Mouse (Mus musculus): ENCODE measurements around the gene Nfil3. TPM values are rescaled to one million over a fixed set of nuclear protein-coding genes. Genes with fewer than 3 reads are reported as not detected.

The Nfil3 gene
- total RNA-seq (2012; rRNA removed) (24.4 and 30.0 TPM in 2 replicates), total RNA-seq (2014; rRNA removed) (23.5 and 27.8 TPM in 2 replicates), polyA plus RNA-seq (2012; ENCODE audit: insufficient read length, low read depth) (34.5 and 34.6 TPM in 2 replicates)

GRCm38 (mm10) chr13:52980951-52981421 is at the start of gene Nfil3:
Gene Nfil3, minus strand, starts transcription at chr13:52981073.
- peak; percentile 51 for DNase-seq (ENCODE audit: extremely low read depth)
- dilution Hi-C loops (cut with MboI; ENCODE audit: extremely low pct_ligation_motif_present, extremely low pct_unique_long_range_greater_than_20kb, low sequenced_read_pairs) (no loop called here), in situ Hi-C loops (cut with MboI; ENCODE audit: low pct_ligation_motif_present, low pct_unique_long_range_greater_than_20kb, low sequenced_read_pairs) (loop anchor here (10.0 to 25.0 kb wide), 2 partner anchors 726 to 1144 kb away; partner anchors contain the start of gene Gadd45g)
- Histone ChIP-seq H3K27me3 (replicated peaks) (no peaks in the 10 kb centered on the region), H3K9ac (ENCODE audit: insufficient read depth, low read depth) (peak within 1 kb of the TSS; percentile 79), H3K79me2 (replicated peaks; ENCODE audit: control insufficient read depth, extremely low read depth, insufficient read depth, poor library complexity, severe bottlenecking) (peaks cover 42% of the 10 kb centered on the region), H3K36me3 (replicated peaks in 1 of 2; ENCODE audit: control insufficient read depth in 1 of 2, insufficient read depth in 1 of 2, low read length in 1 of 2) (peaks cover 0 to 10% of the 10 kb centered on the region in 2 experiments), H3K4me1 (ENCODE audit: control insufficient read depth in 1 of 2, insufficient read depth in 2 of 2) (peaks cover 0 to 19% of the 10 kb centered on the region in 2 experiments; a peak in 2 of 4 replicates), H3K4me2 (ENCODE audit: insufficient read depth, low read depth, poor library complexity, severe bottlenecking) (peak within 1 kb of the TSS; percentile 63), H3K4me3 (replicated peaks in 1 of 3; ENCODE audit: low read depth in 2 of 3, low read length in 2 of 3, poor library complexity in 1 of 3) (peak within 1 kb of the TSS; percentile 66 to 86 (median 79)), H3K9me3 (replicated peaks; ENCODE audit: low read length) (no peaks in the 10 kb centered on the region), H3K27ac (ENCODE audit: insufficient read depth, low read depth) (peak within 1 kb of the TSS; percentile 90)
- TF ChIP-seq RCOR1 (conservative IDR thresholded peaks at IDR 0.05; ENCODE audit: low read depth, low read length) (no peak), JUN (IDR thresholded peaks at IDR 0.05; ENCODE audit: insufficient read depth, low read depth, low read length) (no peak), GABPA (IDR thresholded peaks at IDR 0.05; ENCODE audit: insufficient replicate concordance, low read depth, low read length) (no peak), POLR2A (IDR thresholded peaks at IDR 0.05; ENCODE audit: low read depth, low read length) (peak; percentile 87), POLR2AphosphoS2 (IDR thresholded peaks at IDR 0.05; ENCODE audit: low read depth, low read length) (0 out of 2 replicates have a peak, but pooled peaks have one; percentile 47), SMC3 (IDR thresholded peaks at IDR 0.05; ENCODE audit: low read depth, low read length) (no peak), MXI1 (IDR thresholded peaks at IDR 0.05; ENCODE audit: low read depth, low read length) (peak; percentile 20; the same call in 1 of the 2 replicates), ZMIZ1 (IDR thresholded peaks at IDR 0.05; ENCODE audit: low read depth, low read length) (no peak; the same call in 1 of the 2 replicates), ZKSCAN1 (IDR thresholded peaks at IDR 0.05; ENCODE audit: borderline replicate concordance, low read depth, low read length) (no peak), KAT2A (IDR thresholded peaks at IDR 0.05; ENCODE audit: insufficient replicate concordance, low read length) (no peak), TCF12 (IDR thresholded peaks at IDR 0.05; ENCODE audit: low read depth, low read length) (peak; percentile 84), SIN3A (IDR thresholded peaks at IDR 0.05; ENCODE audit: low read length) (peak; percentile 26; the same call in 1 of the 2 replicates), HCFC1 (IDR thresholded peaks at IDR 0.05; ENCODE audit: low read depth, low read length) (no peak), USF1 (IDR thresholded peaks at IDR 0.05; ENCODE audit: low read depth, low read length) (no peak), CHD1 (IDR thresholded peaks at IDR 0.05; ENCODE audit: low read depth, low read length) (no peak), MAFK (IDR thresholded peaks at IDR 0.05; ENCODE audit: insufficient replicate concordance, low read length) (no peak), NELFE (IDR thresholded peaks at IDR 0.05; ENCODE audit: low read depth, low read length) (peak; percentile 85), MAX (IDR thresholded peaks at IDR 0.05; ENCODE audit: low read length) (no peak)

GRCm38 (mm10) chr13:53024285-53024684 is 43.4 kb upstream of the Nfil3 start:
- dilution Hi-C loops (cut with MboI; ENCODE audit: extremely low pct_ligation_motif_present, extremely low pct_unique_long_range_greater_than_20kb, low sequenced_read_pairs): no loop called here
- in situ Hi-C loops (cut with MboI; ENCODE audit: low pct_ligation_motif_present, low pct_unique_long_range_greater_than_20kb, low sequenced_read_pairs): no loop called here
- Histone ChIP-seq H3K4me1 (ENCODE audit: control insufficient read depth in 1 of 2, insufficient read depth in 2 of 2) (peaks cover 7 to 24% of the 10 kb centered on the region in 2 experiments; a peak in 3 of 4 replicates), H3K79me2 (replicated peaks; ENCODE audit: control insufficient read depth, extremely low read depth, insufficient read depth, poor library complexity, severe bottlenecking) (no peaks in the 10 kb centered on the region), H3K4me2 (ENCODE audit: insufficient read depth, low read depth, poor library complexity, severe bottlenecking) (peak overlapping the region; percentile 37), H3K36me3 (replicated peaks in 1 of 2; ENCODE audit: control insufficient read depth in 1 of 2, insufficient read depth in 1 of 2, low read length in 1 of 2) (no peaks in the 10 kb centered on the region), H3K27me3 (replicated peaks) (no peaks in the 10 kb centered on the region), H3K9me3 (replicated peaks; ENCODE audit: low read length) (peaks cover 17% of the 10 kb centered on the region), H3K9ac (ENCODE audit: insufficient read depth, low read depth) (no peak overlapping the region), H3K27ac (ENCODE audit: insufficient read depth, low read depth) (no peak overlapping the region), H3K4me3 (replicated peaks in 1 of 3; ENCODE audit: low read depth in 2 of 3, low read length in 2 of 3, poor library complexity in 1 of 3) (no peak overlapping the region)
- DNase-seq (ENCODE audit: extremely low read depth): peak; percentile 92
- TF ChIP-seq ETS1 (conservative IDR thresholded peaks at IDR 0.05; ENCODE audit: low read depth, low read length) (peak; percentile 97), JUND (conservative IDR thresholded peaks at IDR 0.05; ENCODE audit: low read depth, low read length) (0 out of 2 replicates have a peak, but pooled peaks have one; percentile 17), CTCF (conservative IDR thresholded peaks at IDR 0.05 in 1 of 2, IDR thresholded peaks at IDR 0.05 in 1 of 2; ENCODE audit: low read depth in 2 of 2, low read length in 2 of 2) (no peak), PAX5 (IDR thresholded peaks at IDR 0.05; ENCODE audit: low read length) (no peak), TBP (conservative IDR thresholded peaks at IDR 0.05; ENCODE audit: low read depth, low read length) (no peak), ELF1 (IDR thresholded peaks at IDR 0.05; ENCODE audit: low read depth, low read length) (no peak), USF2 (conservative IDR thresholded peaks at IDR 0.05; ENCODE audit: low read depth, low read length) (no peak), JUN (IDR thresholded peaks at IDR 0.05; ENCODE audit: insufficient read depth, low read depth, low read length) (no peak), MAZ (IDR thresholded peaks at IDR 0.05; ENCODE audit: low read depth, low read length) (0 out of 2 replicates have a peak, but pooled peaks have one; percentile 12), ZMIZ1 (IDR thresholded peaks at IDR 0.05; ENCODE audit: low read depth, low read length) (no peak), E2F4 (IDR thresholded peaks at IDR 0.05; ENCODE audit: insufficient replicate concordance, low read depth, low read length) (no peak), BHLHE40 (IDR thresholded peaks at IDR 0.05; ENCODE audit: low read depth, low read length) (peak; percentile 100), UBTF (IDR thresholded peaks at IDR 0.05; ENCODE audit: low read depth, low read length) (no peak), USF1 (IDR thresholded peaks at IDR 0.05; ENCODE audit: low read depth, low read length) (no peak), ZKSCAN1 (IDR thresholded peaks at IDR 0.05; ENCODE audit: borderline replicate concordance, low read depth, low read length) (no peak), POLR2AphosphoS2 (IDR thresholded peaks at IDR 0.05; ENCODE audit: low read depth, low read length) (no peak), MEF2A (IDR thresholded peaks at IDR 0.05; ENCODE audit: borderline replicate concordance, low read depth, low read length) (peak; percentile 34; the same call in 1 of the 2 replicates), EP300 (IDR thresholded peaks at IDR 0.05; ENCODE audit: low read length) (peak; percentile 68), CHD1 (IDR thresholded peaks at IDR 0.05; ENCODE audit: low read depth, low read length) (no peak)
